Mouse (Mus musculus): ENCODE results near the gene Msrb3.
A peak's percentile ranks its signal among the peaks of the same experiment; 100 is the strongest.

The Msrb3 gene

GRCm38 (mm10) chr10:120898785-120899762 is at the start of gene Msrb3:
Msrb3 (minus strand) TSS chr10:120899101.
- DNase-seq (ENCODE audit: low read depth, low spot score): peak; percentile 40

GRCm38 (mm10) chr10:120948461-120948860 is 49.6 kb upstream of the Msrb3 start:
- no peak for DNase-seq (ENCODE audit: low read depth, low spot score)

- no peak for DNase-seq (ENCODE audit: low read depth, low spot score)
Measured at GRCm38 (mm10) chr10:120947842-120948241, 48.9 kb upstream of the Msrb3 start.

- DNase-seq (ENCODE audit: low read depth, low spot score): no peak
Measured at GRCm38 (mm10) chr10:120946847-120947246, 47.9 kb upstream of the Msrb3 start.

DNA sequence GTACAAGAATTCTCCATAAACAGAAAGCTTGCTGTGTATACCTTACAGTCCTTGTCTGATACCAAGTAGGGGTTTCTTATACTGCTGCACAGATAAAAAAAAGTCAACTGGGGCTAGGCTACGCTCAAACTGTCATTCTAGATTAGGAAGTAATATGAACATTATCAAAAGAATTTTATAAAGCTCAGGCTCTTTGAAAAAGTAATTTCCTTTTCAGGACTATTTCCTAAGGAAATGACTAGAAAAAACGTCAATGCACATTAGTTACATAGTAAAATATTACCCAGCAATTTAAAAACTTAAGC is 40.0 kb upstream of the Msrb3 start:
- no peak for DNase-seq (ENCODE audit: low read depth, low spot score)

DNA sequence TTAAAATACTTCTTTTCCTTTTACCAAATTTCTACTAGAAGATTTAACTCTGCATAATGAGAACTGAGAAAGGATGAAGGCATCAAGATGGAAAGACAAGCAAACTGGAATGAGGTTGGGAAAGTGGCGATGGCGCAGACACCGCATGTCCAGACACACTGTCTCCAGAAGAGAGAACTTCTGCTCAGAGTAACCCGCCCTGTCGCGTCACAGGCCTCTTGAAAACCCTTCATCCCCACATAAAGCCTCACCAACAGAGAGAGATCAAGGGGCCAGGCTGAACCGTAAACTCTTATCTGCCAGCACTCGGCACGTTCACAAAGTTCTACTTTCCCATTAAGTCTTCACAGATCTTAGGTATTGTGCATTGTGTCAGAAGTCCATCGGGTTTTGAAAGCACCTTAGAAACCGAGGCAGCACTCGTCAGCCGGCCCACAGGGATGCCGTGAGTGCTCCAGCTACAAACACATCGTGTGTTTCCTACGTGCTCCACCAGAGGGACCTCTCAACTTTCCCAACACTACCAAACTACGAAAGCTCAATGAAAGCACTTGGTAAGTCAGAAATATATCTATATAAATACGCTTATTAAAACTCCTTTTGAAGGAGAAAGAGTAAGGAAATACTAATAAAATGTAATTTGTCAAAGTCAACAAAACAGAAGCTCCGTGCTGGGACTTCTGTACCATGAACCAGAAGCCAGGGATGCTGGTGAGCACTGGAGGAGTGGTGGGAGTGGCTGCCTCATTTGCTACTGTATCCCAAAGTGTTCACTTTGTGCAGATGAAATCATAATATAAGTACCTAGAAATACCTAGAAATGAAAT is 39.4 kb upstream of the Msrb3 start:
- DNase-seq (ENCODE audit: low read depth, low spot score): peak; percentile 36

GRCm38 (mm10) chr10:120929536-120929935 is 30.6 kb upstream of the Msrb3 start:
- DNase-seq (ENCODE audit: low read depth, low spot score): no peak

- no peak for DNase-seq (ENCODE audit: low read depth, low spot score)
Measured at GRCm38 (mm10) chr10:120928183-120928582, 29.3 kb upstream of the Msrb3 start.

DNA sequence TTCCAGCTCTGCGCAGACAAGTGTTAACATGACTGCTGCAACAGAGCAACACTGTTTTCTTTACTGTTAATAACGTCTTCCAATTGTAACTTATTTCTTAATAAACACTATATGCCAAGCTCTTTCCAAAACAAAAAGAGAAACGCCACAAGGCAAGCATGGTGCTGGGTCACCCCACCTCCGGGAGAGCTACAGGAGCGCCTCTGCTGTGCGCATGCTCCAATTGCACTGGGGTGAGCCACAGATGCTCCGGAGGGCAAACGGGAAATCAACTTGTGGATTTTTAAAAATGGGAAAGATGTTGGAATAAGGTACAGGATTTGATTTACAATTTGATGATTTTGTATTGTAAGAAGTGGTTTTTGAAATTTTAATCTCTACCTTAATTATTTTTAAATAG is 27.3 kb upstream of the Msrb3 start:
- DNase-seq (ENCODE audit: low read depth, low spot score): no peak

- no peak for DNase-seq (ENCODE audit: low read depth, low spot score)
Measured at GRCm38 (mm10) chr10:120921501-120921900, 22.6 kb upstream of the Msrb3 start.

DNA sequence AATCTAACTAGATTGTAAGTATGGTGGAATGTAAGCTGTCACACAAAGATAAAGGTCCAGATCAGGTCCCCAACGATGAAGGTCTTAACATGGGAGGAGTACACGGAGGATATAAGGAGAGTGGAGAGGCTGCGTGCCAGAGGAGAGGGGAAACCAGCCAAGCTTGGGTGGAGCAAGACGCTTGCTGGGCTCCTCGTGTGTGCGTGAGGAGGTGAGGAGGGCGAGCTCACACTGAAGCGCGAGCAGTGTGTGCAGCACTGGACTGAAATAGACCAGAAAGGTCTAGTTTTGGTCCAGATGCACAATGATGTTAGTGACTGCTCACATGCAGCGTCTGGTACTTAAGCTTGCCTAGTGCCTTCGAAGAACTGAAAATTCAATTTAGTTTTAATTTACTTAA is 21.7 kb upstream of the Msrb3 start:
- no peak for DNase-seq (ENCODE audit: low read depth, low spot score)

DNA sequence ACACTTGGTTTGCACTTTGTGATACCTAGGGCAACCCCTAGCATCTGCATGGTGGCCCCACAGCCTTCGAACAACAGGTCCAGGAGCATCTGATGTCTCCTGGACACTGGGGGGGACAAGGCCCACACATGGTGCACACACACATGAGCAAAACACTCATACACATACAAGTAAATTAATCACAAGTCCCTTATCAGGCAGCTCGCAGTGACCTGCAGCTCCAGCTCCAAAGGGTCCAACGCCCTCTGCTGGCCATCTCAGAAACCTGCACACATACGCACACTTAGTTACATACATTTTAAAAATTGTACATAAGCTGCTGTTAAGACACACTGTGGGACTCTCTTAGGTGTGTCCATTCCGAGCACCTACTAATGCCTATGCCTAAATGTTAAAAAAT is 17.3 kb upstream of the Msrb3 start:
- no peak for DNase-seq (ENCODE audit: low read depth, low spot score)

DNA sequence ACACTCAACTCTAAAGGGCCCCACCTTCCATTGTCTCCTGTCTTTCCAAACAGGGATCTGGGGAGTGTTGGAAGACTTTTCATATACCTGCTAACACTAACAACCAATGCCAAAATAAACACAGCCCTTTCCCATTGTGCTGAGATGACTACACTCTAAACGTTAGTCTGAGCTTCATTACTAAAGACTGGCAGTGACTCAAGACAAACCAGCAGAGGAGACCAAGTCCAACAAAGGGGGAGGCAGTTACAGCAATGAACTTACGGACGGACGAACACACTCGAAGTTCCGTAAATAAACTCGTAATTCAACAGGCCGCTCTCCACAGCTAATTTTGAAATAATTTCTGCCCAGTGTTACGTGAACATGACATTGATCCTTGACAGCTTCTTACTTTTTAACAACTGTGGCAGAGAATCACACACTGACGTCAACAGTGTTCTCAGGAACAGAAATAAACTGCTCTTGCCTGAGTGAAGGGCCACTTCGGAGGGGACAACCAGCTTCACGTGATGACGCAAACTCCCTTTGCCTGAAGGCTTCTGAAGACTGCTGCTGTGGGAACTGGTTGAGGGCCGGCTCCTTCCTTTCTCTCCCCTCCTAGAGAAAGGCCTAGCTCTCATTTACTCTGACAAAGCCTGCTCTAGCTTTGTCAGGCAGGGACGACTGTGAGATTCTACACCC is 16.2 kb upstream of the Msrb3 start:
- no peak for DNase-seq (ENCODE audit: low read depth, low spot score)

DNA sequence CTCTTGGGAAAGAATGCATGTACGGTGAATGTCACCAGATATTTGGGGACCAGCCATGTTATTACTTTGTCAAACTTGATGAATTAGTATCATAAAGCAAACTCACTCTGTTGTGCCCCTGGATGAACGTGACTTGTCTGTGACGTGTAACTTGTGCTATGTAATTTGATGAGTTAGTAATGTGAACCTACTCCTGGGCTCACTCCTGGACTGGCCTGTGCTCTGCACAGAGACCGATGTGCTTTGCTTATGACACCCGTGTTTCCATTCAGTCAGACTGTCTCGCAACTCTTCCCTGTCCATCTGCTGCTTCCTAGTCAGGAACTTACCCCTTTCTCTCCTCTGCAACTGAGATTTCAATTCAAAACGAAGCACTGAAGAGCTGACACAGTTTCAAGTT is 15.4 kb upstream of the Msrb3 start:
- no peak for DNase-seq (ENCODE audit: low read depth, low spot score)

DNA sequence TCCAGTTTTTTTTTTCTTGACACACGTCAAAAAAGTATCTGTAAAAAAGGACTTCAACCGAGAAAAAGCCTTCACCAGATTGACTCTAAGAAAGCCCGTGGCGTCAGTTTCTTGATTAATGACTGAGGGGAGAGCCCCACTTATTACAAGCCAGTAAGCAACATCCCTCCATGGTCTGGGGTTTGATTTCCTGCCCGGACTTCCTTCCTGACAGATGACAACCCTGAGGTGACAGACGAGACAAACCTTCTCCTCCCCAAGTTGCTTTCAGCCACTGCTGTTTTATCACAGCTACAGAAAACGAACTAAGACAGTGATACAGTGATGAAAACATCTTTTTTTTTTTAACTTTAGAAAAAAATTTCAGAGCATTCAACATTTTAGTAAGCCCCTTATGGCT is 14.9 kb upstream of the Msrb3 start:
- no peak for DNase-seq (ENCODE audit: low read depth, low spot score)

DNA sequence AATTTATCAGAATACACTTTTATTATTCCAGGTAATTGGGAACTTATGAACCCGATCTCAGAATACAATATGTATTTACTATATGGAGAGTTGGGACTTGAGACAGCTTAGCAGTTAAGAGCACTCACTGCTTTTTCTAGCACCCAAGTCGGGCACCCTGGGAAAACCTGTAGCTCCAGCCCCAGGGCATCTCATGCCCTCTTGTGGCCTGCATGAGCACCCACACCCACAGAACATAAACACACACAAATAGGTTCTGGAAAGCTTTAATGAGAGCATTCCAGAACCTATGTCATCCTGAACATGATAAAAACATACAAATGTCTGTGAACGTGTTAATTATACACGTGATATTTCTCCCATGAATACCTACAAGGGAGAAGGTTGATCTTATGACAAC is 13.1 kb upstream of the Msrb3 start:
- no peak for DNase-seq (ENCODE audit: low read depth, low spot score)

GRCm38 (mm10) chr10:120908776-120909574 is 10.1 kb upstream of the Msrb3 start:
- no peak for DNase-seq (ENCODE audit: low read depth, low spot score)

DNA sequence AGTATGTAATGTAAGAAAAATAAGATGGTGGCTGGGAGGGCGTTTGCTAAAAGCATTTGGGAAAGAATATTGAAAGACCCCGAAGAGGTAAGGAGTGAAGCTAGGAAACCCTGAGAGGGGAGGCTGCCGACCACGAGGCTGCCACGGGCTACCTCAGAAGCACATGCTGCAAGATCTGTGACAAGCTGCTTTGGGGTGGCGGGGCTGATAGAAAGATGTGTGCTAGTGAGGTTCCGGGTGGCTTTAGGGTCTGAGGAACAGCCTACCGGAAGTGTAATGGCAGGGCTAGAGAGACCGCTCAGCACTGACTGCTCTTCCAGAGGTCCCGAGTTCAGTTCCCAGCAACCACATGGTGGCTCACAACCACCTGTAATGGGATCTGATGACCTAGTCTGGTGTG is 5.8 kb upstream of the Msrb3 start:
- no peak for DNase-seq (ENCODE audit: low read depth, low spot score)

DNA sequence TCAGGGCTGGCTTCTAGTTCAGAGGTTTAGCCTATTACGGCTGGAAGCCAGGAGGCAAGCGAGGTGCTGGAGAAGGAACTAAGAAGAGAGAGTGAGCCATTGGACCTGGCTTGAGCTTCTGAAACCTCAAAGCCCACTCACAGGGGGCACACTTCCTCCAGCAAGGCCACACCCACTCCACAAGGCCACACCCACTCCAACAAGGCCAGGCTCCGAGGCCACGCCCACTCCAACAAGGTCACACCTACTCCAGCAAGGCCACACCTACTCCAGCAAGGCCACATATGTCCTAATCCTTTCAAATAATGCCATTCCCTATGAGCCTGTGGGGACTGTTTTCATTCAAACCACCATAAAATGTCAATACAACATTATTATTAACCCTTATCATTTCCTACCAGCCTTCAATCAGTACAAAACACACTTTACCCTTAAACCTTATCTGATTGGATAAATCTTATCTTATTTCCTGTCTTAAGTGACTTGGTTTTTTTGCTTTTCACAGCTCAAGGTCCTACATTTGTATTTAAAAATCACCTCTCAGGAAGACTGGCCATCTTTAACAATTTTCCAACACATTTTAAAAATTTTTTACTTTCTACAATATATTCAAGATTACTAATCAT is 5.1 kb upstream of the Msrb3 start:
- DNase-seq (ENCODE audit: low read depth, low spot score): peak; percentile 14

GRCm38 (mm10) chr10:120901746-120902145 is 2.8 kb upstream of the Msrb3 start:
- DNase-seq (ENCODE audit: low read depth, low spot score): no peak

- DNase-seq (ENCODE audit: low read depth, low spot score): no peak
Measured at GRCm38 (mm10) chr10:120900096-120900495, 1.2 kb upstream of the Msrb3 start.

All from CD4-positive helper T cell, adult 2 months (primary cell).